Mouse (Mus musculus) hindbrain, embryonic 12.5 days (tissue): Measurements from ENCODE around the gene Amy2a2. TPM values are rescaled to one million over a fixed set of nuclear protein-coding genes. Genes with fewer than 3 reads are reported as not detected.
"Not testable (repeated sequence)": the region's sequence is repeated elsewhere in the genome, so short reads cannot be mapped to it uniquely, and the experiment has no call there.

Experiments
- ATAC-seq: fragments of 200-750 bp; cut with Nextera tagmentation; 2 replicates; pipeline ENCODE4 v1.8.0; 2017; ENCODE audit warnings: moderate TSS enrichment; ENCODE audit not compliant: low FRiP score
- H3K27ac ChIP-seq: fragments of 300-500 bp; sonication (generic); 2 replicates; pipeline ENCODE4 v1.5.1; 2016; ENCODE audit warnings: mild to moderate bottlenecking
- H3K27me3 ChIP-seq: fragments of 300-500 bp; sonication (generic); 2 replicates; pipeline ENCODE4 v1.6.1; 2016; ENCODE audit warnings: mild to moderate bottlenecking
- H3K36me3 ChIP-seq: fragments of 300-500 bp; sonication (generic); 2 replicates; pipeline ENCODE4 v1.6.1; 2016; ENCODE audit warnings: mild to moderate bottlenecking
- H3K4me1 ChIP-seq: fragments of 300-500 bp; sonication (generic); 2 replicates; pipeline ENCODE4 v1.6.1; 2016
- H3K4me2 ChIP-seq: fragments of 300-500 bp; sonication (generic); replicated peaks from 2 replicates; pipeline ENCODE4 v1.6.1; 2016; ENCODE audit warnings: mild to moderate bottlenecking
- H3K4me3 ChIP-seq: fragments of 300-500 bp; sonication (generic); 2 replicates; pipeline ENCODE4 v1.5.1; 2016; ENCODE audit warnings: mild to moderate bottlenecking
- H3K9ac ChIP-seq: fragments of 300-500 bp; sonication (generic); 2 replicates; pipeline ENCODE4 v1.6.1; 2016; ENCODE audit warnings: mild to moderate bottlenecking, moderate library complexity
- H3K9me3 ChIP-seq: fragments of 300-500 bp; sonication (generic); replicated peaks from 2 replicates; pipeline ENCODE4 v1.6.1; 2016; ENCODE audit warnings: mild to moderate bottlenecking
- WGBS: fragments of 180-500 bp; shearing (Covaris S2); methylation state at CpG from one replicate; pipeline ENCODE4 v1.1.7; 2016; 5-methylcytosine and 5-hydroxymethylcytosine counted together
- polyA plus RNA-seq: library from polyadenylated mRNA; unstranded; fragments of >200 nt; fragmentation: Nextera tagmentation; extraction: Ambion mirVana; gene quantifications from 2 replicates; pipeline ENCODE4 v1.2.1, GENCODE M21; 2016

Amy2a2 gene
- polyA plus RNA-seq: not detected in 2 replicates

DNA sequence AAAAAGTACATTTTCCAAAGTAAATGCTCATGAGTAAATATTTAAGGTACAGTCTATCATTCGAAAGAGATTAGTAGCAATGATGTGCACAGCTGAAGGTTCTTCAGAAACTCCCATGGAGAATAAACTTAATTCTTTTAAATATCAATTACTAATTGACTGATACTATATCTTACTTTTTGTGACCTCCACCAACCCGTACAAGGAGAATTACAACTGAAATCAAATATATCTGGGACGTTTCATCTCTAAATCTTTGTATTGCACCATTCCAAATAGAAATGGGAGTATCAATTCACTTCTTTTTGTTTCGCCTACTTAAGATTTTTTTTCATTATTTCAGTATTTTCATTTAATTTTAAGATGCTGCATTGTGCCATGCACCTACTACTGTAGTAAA is at the start of gene Amy2a2:
TSS of gene Amy2a2 (minus strand) at position 101 of the 400 bp plus-strand sequence.
- no CpG with 5 or more reads among the region's 4 CpGs for WGBS
- H3K4me2 ChIP-seq, H3K36me3 ChIP-seq, ATAC-seq, H3K4me3 ChIP-seq, H3K27me3 ChIP-seq, H3K27ac ChIP-seq, H3K9me3 ChIP-seq, H3K9ac ChIP-seq, H3K4me1 ChIP-seq: not testable (repeated sequence)

DNA sequence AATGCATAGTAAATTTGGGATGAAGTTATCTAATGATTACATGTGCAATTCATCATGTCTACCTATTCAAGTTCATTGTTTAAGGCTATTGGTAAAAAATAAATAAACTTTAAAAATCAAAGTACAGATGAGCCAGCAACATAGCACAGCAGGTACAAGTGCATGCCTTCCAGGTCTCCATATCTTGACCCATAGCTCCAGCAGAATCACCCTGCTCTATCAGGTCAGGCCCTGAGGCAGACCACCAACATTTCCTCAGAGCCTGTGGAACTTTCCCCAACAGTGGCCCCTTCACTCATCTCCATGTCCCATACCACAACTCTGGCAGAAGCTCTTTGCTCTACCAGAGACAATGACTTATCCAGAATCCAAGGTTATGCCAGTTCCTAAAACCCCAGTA is 11.0 kb downstream of the Amy2a2 start:
- not testable (repeated sequence) for ATAC-seq, H3K27me3 ChIP-seq, H3K9ac ChIP-seq, H3K9me3 ChIP-seq, H3K27ac ChIP-seq, H3K4me3 ChIP-seq, H3K4me1 ChIP-seq, H3K36me3 ChIP-seq, H3K4me2 ChIP-seq

DNA sequence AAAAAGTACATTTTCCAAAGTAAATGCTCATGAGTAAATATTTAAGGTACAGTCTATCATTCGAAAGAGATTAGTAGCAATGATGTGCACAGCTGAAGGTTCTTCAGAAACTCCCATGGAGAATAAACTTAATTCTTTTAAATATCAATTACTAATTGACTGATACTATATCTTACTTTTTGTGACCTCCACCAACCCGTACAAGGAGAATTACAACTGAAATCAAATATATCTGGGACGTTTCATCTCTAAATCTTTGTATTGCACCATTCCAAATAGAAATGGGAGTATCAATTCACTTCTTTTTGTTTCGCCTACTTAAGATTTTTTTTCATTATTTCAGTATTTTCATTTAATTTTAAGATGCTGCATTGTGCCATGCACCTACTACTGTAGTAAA is 32.5 kb downstream of the Amy2a2 start, which contains the start of gene Amy2a3:
TSS of gene Amy2a3 (minus strand) at position 101 of the 400 bp plus-strand sequence.
- not testable (repeated sequence) for H3K4me2 ChIP-seq, H3K4me1 ChIP-seq, H3K9me3 ChIP-seq, H3K9ac ChIP-seq, H3K27ac ChIP-seq, ATAC-seq, H3K27me3 ChIP-seq, H3K4me3 ChIP-seq, H3K36me3 ChIP-seq
- no CpG with 5 or more reads among the region's 4 CpGs for WGBS

DNA sequence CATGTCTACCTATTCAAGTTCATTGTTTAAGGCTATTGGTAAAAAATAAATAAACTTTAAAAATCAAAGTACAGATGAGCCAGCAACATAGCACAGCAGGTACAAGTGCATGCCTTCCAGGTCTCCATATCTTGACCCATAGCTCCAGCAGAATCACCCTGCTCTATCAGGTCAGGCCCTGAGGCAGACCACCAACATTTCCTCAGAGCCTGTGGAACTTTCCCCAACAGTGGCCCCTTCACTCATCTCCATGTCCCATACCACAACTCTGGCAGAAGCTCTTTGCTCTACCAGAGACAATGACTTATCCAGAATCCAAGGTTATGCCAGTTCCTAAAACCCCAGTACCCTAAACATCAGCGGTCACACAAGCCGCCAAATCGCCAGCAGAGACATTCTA is 43.5 kb downstream of the Amy2a2 start:
- WGBS: no CpG with 5 or more reads among the region's 3 CpGs
- H3K4me2 ChIP-seq, H3K4me3 ChIP-seq, H3K36me3 ChIP-seq, H3K9ac ChIP-seq, H3K27me3 ChIP-seq, H3K4me1 ChIP-seq, H3K27ac ChIP-seq, ATAC-seq, H3K9me3 ChIP-seq: not testable (repeated sequence)

Other genes with a start within 250 kb of the Amy2a2 start
- gene Amy2a5, start 97.8 kb downstream of the Amy2a2 start, polyA plus RNA-seq: not detected in 2 replicates
- not detected in 2 replicates for gene Amy2a4, start 65.2 kb downstream of the Amy2a2 start, polyA plus RNA-seq
- gene Amy2a3, start 32.6 kb downstream of the Amy2a2 start, polyA plus RNA-seq: not detected in 2 replicates
- gene Amy2a1, start 175.8 kb upstream of the Amy2a2 start, polyA plus RNA-seq: not detected in 2 replicates